Mouse (Mus musculus) skeletal muscle tissue, adult 2 months (tissue): ENCODE data around the gene Rrnad1.

Experiments
- DNase-seq: peaks from one replicate; pipeline ENCODE4 v3.0.0-alpha.2; 2012; ENCODE audit warnings: low read depth, low spot score

Rrnad1 gene

GRCm38 (mm10) chr3:87930078-87930795, at the start of gene Rrnad1, which contains the start of gene Isg20l2:
TSS of gene Rrnad1 (minus strand) at chr3:87930717.
TSS of gene Isg20l2 (plus strand) at chr3:87930314.
- peak; percentile 96 for DNase-seq

DNA sequence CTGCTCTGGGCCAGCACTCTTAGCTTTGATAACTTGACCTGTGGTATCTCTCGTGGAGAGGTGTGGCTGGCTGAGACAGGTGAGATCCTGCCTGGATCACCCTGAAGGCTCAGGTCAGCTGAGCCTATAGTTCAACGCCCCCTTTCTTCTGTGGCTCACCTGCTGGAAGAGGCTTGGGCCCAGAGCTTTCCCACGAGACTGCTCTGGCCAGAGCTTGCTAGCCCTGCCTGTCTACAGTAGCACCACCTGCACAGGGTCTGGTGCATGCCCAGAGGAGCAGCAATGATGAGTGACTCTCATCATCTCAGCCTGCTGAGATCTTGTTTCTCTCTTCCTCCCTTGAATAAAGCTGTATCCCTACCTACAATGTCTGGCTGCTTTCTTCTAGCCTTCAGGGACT, 49.6 kb upstream of the Rrnad1 start:
- no peak for DNase-seq

GRCm38 (mm10) chr3:87979493-87979892, 49.0 kb upstream of the Rrnad1 start:
- no peak for DNase-seq

- DNase-seq = peak; percentile 34
These were observed 44.0 kb upstream of the Rrnad1 start for GRCm38 (mm10) chr3:87974381-87974987.

- DNase-seq = no peak
These were observed 43.3 kb upstream of the Rrnad1 start for GRCm38 (mm10) chr3:87973593-87974380.

- no peak for DNase-seq
These were observed 42.3 kb upstream of the Rrnad1 start for GRCm38 (mm10) chr3:87972776-87973175.

DNA sequence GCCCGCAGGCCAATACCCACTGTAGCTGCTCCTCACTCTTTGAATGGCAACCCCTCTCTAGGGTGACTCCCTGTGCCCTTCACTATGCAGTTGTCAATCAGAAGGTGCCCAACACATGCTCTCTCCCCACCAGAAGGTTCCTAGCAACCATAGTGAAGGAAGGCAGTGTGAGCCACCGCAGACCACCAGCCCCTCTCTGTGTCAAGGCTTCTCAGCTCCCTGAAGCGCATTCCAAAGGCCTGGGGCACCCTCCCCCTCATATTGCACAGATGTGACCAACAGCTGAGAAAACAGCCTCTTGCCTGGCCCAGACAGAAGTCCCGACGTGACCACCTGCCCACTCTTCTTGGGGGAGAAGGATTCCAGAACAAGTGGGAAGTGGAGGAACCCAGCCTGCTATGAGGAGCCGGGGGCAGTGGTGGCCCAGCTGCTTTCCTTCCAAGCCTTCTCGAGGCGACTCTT, 41.7 kb upstream of the Rrnad1 start:
- DNase-seq = no peak

DNA sequence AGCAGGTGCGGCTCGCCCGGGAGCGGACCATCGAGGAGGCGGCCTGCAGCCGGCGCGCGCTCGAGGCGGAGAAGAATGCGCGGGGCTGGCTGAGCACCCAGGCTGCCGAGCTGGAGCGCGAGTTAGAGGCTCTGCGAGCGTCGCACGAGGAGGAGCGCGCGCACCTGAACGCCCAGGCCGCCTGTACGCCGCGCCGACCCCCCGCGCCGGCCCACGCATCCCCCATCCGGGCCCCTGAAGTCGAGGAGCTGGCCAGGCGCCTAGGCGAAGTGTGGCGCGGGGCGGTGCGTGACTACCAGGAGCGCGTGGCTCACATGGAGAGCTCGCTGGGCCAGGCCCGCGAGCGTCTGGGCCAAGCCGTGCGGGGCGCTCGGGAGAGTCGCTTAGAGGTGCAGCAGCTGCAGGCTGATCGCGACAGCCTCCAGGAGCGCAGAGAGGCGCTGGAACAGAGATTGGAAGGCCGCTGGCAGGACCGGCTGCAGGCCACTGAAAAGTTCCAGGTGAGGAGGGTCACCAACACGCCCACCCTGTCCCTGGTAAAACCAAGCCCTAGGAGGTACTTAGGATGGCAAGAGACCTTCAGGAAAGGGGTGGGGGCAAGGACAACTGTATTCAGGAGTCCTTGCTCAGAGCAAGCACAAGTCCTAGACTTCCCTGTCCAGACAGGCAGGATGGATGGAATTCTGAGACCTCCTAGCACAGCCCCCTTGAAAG, 41.1 kb upstream of the Rrnad1 start:
- no peak for DNase-seq

DNA sequence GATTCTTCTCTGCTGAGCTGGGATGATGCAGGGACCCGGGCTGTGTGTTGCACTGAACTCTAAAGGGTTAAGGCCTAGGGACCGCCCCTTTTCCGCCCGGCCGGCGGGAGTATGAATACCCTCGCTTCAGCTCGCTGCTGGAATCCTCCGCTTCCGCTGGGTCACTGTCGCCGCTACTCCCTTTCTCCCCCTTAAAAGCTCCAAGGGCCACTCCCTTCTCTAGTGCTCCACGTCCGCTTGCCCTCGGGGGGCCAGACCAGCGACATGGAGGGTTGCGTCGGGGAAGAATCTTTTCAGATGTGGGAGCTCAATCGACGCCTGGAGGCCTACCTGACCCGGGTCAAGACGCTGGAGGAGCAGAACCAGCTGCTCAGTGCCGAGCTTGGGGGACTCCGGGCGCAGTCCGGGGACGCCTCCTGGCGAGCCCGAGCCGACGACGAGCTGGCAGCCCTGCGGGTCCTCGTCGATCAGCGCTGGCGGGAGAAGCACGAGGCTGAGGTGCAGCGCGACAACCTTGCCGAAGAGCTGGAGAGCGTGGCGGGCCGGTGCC, 40.5 kb upstream of the Rrnad1 start, which contains the start of gene Nes:
Gene Nes (plus strand): TSS at position 140 of the 550 bp plus-strand sequence.
- DNase-seq = peak; percentile 38

GRCm38 (mm10) chr3:87970184-87970938, 39.8 kb upstream of the Rrnad1 start:
- DNase-seq = peak; percentile 48

DNA sequence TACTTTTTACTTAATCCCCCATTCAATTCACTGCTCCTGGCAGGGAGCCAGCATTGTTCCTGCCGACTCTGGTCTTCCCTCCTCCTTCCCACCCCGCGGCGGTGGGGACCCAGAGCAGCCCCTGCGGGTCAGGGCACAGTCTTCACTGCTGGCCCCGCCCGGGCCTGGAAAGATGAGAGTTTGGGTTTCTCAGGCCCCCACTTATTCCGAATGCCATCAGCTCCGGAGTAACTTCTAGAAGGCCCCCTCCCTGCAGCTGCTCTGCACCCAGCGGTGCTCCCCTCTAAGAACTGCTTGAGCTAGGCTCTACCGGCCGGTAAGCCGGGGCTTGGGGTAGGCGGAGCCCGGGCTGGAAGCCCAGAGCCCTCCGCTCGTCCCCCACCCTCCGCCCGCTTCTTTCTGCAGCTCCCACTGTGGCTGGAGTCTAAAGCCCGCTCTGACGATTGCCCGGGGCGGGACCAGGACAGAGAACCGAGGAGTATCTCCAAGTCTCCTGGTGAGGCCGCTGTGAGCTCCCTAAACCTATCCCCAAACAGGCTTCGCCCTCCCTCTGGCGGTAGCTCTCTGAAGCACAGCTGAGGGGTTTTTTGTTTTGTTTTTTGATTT, 30.2 kb upstream of the Rrnad1 start:
- peak; percentile 80 for DNase-seq

DNA sequence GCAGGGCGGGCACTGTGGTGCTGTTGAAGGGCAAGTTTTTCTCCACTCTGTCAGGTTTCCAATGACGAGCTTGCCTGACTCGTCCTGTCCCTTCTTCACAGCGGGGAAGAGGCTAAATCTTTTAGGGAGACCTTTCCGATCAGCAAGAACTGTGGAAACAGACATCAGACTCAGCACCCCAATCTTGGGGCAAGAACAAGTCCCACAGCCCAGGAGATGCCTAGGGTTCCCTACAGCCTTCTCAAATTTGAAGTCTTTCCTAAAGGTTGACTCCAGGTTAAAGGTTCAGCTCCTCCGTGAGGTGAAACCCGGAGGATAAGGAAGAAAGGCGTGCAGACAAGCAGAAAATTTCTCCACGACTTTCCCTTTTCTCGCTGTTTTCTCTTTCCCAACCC, 29.7 kb upstream of the Rrnad1 start:
- no peak for DNase-seq

- no peak for DNase-seq
These were observed 28.9 kb upstream of the Rrnad1 start for GRCm38 (mm10) chr3:87959371-87959770.

GRCm38 (mm10) chr3:87958967-87959366, 28.4 kb upstream of the Rrnad1 start:
- no peak for DNase-seq

DNA sequence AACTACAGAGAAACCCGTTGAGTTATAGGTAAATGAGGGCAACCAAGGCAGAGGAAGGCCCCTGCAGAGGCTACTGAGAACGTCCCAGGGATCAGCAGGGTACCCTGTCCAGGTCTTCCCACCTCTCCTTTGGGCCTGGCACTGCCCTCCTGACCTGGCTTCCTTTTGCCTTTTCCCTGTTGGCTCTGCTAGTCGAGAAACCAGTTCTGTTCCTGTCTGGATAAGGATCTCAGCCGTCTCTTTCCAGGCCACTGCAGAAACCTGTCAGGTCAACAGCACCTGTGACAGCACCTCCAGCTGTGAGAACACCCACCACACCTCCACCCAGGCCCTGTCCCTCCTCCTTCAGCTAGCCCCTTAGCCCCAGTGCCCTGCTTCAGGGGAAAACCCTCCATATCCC, 28.0 kb upstream of the Rrnad1 start:
- DNase-seq = no peak

DNA sequence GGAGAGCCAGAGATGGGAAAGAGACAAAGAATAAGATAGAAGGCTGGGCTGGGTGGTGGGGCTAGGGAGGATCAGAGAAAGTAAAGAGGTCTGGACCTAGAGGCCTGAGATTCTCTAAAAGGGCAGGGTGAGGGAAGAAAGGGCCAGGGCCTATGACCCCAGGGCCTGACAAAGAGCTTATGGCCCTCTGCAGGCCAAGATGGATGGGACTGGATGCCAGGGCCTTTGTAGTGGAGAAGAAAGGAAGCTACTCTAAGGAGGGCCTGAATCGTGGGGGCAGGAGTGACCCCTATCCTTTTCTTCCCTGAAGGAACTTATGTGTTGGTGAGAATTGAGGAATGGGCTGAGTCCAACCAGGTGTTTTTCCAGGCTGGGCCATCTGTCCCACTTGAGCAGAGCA, 27.5 kb upstream of the Rrnad1 start:
- DNase-seq = no peak

- no peak for DNase-seq
These were observed 21.9 kb upstream of the Rrnad1 start for GRCm38 (mm10) chr3:87952440-87952839.

DNA sequence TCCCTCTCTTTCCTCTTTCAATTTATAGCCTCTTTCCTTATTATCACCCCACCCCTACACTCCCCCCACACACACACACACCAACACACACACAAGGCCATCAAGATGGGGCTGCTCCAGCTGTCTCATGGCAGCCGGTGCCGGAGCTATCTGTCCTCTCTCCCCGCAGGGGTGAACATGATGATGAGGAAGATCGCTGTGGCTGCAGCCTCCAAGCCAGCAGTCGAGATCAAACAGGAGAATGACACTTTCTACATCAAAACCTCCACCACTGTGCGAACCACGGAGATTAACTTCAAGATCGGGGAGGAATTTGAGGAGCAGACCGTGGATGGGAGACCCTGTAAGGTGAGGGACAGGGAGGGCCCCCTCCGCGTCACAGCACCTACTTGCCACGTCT, 21.4 kb upstream of the Rrnad1 start:
- no peak for DNase-seq

GRCm38 (mm10) chr3:87949955-87950515, 19.5 kb upstream of the Rrnad1 start:
- no peak for DNase-seq
